Mouse (Mus musculus): ENCODE data around the gene Plxdc2.

GRCm38 (mm10) chr2:16447936-16448335 is 91.8 kb downstream of the Plxdc2 start:
- TF ChIP-seq CTCF (IDR thresholded peaks at IDR 0.05; ENCODE audit: control insufficient read depth, insufficient read depth, insufficient read length): no peak
- no peak for TF ChIP-seq CEBPB (IDR thresholded peaks at IDR 0.05; ENCODE audit: low read depth)
- TF ChIP-seq FOSL1 (IDR thresholded peaks at IDR 0.05; ENCODE audit: insufficient read depth, low read length, poor library complexity, severe bottlenecking): no peak
- no peak for TF ChIP-seq MAX (IDR thresholded peaks at IDR 0.05)
